8 mouse cellular contexts compared by ENCODE assay signal in genomic region chrX:94865531-94866502, GRCm38 (mm10).
DNase-seq lines count a peak whose midpoint lies in the region; ATAC-seq lines count a peak whose summit lies in the region.

No protein-coding gene starts in this region.

- DNase-seq in adrenal gland, adult (ENCODE audit: inconsistent age in 2 of 2, low spot score in 1 of 2) = peak; percentile 90 to 95
- peak; percentile 91 for DNase-seq in embryo, embryonic 10.5 days (ENCODE audit: low spot score)
- peak; percentile 87 for DNase-seq in gastrocnemius, postnatal 14 days
- DNase-seq in left cerebral cortex, postnatal 10 days (ENCODE audit: extremely low spot score in 1 of 2, low spot score in 2 of 2) = peak; percentile 77 to 91
- DNase-seq in mesoderm, embryonic 11.5 days (ENCODE audit: low read depth, low spot score) = peak; percentile 92
- DNase-seq in right cerebral cortex, postnatal 36 days (ENCODE audit: low spot score in 2 of 2) = peak; percentile 77 to 85
- peak; percentile 85 for DNase-seq in yolk sac, embryonic 10.5 days (ENCODE audit: low spot score)

- peak; percentile 97 for ATAC-seq in inflammation-experienced regulatory T-cells, adult 6 months

- intact Hi-C loops in gastrocnemius, postnatal 14 days (cut with DNase I; ENCODE audit: low total_unique reads) = no loop called here
- intact Hi-C loops in left cerebral cortex, postnatal 10 days (cut with DNase I) = loop anchor here (5.0 kb wide), 1 partner anchor 126 kb away; no protein-coding TSS in a partner anchor

Comparison
In these comparisons a context has a peak if more than half of its experiments do, and no peak if none do; other contexts are left out.
1. Peak in every context shown above with its lines: DNase-seq and ATAC-seq.